Mouse (Mus musculus): ENCODE measurements at regions not wholly inside any gene's neighbourhood (a gene's known extent, or its start where the extent isn't known, plus 50 kb on each side); places are given as distances from the start of the nearest gene placed in this dataset.

GRCm38 (mm10) chr14:60439106-60439505 lies 66.0 kb downstream of the Amer2 start:
- DNase-seq (ENCODE audit: low read depth, low spot score): no peak

DNA sequence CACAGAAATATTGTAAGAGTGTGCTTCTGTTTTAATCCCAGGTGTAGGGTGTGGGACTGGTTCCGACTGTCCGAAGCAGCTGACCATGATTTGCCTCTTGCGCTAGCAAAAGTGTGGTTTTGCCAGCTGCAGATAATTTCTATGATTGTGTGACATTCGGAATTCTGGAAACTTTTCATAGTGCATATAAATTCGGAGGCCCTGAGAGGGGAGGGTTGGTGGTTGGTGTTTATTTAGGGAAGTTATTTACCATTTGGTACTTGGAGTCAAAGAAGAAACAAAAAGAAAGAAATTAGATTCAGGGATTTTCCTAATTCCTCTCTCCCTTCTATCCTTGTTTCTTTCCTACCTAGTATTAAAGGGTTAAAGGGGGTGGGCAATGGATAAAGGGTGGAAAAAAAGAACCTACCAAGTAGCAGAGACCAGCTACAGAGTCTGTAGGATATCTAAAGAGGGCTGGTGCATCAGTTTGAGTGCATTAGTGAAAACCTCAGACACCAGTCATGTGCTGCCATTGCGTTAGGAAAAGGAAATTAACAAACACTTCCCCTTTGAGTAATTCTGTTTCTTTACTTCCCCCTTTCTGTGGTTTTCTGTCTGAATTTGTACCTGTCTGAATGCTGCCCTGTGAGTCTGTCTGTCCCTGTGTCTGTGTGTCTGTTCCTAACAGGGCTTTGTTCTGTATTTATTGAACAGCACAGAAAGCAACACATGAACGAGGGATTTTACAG lies 70.9 kb downstream of the Amer2 start:
- no peak for DNase-seq (ENCODE audit: low read depth, low spot score)

GRCm38 (mm10) chr14:60444552-60444937 lies 71.5 kb downstream of the Amer2 start:
- no peak for DNase-seq (ENCODE audit: low read depth, low spot score)

DNA sequence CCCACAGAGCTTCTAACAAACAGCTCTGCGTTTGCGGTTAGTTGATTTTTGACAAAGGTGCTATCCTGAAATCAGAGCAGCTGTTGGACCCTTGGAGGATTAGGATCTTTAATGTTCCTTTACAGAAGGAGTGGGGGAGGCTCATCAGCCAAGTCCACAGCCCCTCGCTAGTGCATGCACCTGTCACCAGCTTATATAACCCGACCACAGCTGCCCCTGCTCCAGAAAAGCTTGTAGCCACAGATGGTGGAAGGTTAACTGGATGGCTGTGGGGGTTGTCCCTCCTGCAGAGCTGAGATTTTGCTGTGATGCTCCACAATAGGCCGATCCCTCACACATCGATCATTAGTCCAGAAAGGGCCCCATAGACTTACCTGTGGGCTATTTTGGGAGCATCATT lies 73.0 kb downstream of the Amer2 start:
- no peak for DNase-seq (ENCODE audit: low read depth, low spot score)

DNA sequence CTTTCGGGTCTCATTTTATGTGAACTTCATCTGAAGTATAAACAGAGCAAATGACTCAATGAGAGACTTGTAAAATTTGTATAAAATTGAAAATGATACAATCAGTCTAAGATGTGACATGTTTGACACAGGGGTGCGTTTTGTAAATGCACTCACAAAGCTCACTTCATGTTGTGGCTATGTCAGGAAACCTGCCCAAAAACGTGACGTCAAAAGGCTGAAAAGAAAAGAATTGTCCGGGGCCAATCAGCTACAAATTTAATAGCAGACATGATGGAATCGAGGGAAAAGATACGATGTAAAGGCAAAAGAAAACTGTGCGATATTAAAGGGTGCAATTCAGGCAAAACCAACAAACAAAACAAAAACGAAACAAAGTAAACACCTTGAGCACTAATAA lies 78.2 kb downstream of the Amer2 start:
- no peak for DNase-seq (ENCODE audit: low read depth, low spot score)

DNA sequence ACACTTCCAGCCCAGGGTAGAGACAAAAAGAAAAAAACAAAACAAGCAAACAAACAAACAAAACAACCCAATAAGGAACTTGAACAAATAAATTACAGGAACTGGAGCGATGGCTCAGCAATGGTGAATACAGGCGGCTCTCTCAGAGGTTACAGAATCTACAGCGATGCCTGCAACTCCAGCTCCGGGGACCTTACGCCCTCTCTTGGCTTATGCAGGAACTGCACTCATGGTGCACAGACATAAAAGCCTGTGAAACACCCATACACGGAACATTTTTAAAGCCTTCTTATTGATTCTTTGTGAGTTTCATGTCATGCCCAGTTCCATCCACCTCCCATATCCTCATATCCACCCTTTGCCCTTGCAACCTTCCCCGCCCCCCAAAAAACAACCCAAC lies 78.6 kb downstream of the Amer2 start:
- DNase-seq (ENCODE audit: low read depth, low spot score): no peak

GRCm38 (mm10) chr14:60456767-60457166 lies 83.7 kb downstream of the Amer2 start:
- DNase-seq (ENCODE audit: low read depth, low spot score): no peak

DNA sequence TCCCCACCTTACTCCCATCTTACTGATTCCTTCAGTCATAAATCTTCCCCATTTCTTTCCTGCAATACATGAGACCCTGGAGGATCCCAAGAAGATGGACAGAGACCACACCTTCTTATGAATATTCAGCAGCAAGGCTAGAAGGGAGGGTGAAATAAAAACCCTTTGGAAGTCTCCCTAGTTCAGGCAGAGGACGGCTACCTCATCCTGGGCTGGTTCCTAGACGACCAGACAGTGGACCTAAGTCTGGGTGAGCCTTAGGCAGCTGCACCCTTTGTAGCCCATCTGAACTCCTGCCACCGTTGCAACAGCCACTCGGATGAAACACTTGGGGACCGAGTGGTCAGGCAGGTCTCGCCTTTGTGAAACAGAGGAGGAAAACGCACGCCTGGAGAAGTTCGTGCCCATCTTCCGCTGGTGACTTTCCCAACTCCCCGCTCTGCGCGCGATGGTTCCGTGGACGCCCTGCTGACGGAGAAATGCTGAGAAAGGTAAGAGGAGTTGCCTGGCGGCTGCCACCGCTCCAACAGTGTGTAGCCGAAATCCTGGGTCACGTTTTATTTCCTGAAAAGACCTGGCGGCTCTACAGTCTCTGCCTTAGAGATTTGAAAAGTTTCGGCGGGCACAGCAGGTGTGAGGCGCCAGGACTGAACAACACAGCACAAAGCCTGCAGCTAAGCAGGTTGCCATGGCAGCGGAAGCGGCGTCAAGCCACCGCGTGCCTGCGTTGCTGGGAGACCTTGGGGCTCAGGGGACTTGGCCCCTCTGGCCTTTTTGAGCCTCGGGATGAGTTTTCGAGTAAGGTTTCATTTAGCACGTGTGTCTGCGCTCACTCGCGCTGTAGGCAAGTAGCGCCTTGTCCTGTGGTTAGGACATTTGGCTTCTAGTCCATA lies 112.2 kb downstream of the Amer2 start:
- DNase-seq (ENCODE audit: low read depth, low spot score): peak; percentile 33

GRCm38 (mm10) chr14:60485889-60486274 lies 112.8 kb downstream of the Amer2 start:
- DNase-seq (ENCODE audit: low read depth, low spot score): peak; percentile 41

- DNase-seq (ENCODE audit: low read depth, low spot score): no peak
Observed at GRCm38 (mm10) chr14:60486278-60486935, 113.3 kb downstream of the Amer2 start.

- no peak for DNase-seq (ENCODE audit: low read depth, low spot score)
Observed at GRCm38 (mm10) chr14:60489111-60489510, 116.1 kb downstream of the Amer2 start.

DNA sequence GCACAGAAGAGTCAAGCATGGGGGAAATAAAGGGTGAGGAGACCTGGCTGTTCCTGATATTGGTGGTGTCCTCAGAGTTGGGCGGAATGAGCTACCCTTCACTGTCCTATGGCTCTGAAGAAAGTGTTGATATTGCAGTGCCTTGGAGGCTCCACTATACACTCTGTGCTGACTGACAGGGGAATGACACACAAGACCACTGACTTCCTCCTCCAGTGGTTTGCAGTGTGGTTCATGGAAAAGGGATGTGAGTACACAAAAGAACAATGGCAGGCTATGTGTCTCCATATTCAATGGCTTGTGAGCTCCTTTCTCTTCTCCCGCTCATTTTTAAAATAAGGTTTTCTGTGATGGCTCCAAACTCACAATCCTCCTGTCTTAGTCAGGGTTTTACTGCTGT lies 117.8 kb downstream of the Amer2 start:
- no peak for DNase-seq (ENCODE audit: low read depth, low spot score)

DNA sequence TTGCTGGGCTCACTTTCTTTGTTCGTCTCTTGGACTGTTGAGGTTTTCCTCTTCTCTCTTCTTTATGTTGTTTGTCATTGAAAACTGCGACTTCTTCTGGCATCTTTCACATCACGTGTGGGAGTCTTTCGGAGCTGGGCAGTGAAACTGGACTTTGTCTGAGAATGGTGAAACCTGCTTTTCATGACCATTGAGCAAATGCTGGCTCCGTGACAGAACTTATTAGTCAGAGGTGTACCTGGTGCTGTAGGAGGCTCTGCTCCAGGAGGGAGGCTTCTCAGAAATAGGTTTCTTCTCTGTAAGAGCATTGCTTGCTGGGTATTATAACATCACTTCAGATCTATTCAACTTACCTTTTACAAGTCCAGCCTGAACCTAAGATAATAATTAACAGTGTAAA lies 122.4 kb downstream of the Amer2 start:
- no peak for DNase-seq (ENCODE audit: low read depth, low spot score)

DNA sequence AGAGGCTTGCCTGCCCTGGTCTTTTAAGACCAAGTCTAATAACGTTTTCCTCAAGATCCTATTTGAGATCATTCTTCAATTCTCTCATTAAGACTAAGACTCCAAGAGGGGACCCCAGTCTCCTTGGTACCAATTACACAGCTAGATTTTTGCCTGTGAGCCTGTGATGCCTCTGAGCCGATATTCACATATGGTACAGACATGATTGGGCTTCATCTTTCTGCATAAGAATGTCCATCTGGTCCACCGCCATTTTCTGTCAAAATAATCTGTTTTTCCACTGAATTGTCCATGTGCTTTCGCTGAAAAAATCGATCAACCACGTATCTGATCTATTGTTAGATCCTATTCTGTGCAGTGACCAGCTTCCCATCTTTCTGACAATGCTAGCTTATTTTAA lies 129.5 kb downstream of the Amer2 start:
- DNase-seq (ENCODE audit: low read depth, low spot score): no peak

GRCm38 (mm10) chr14:60505066-60505465 lies 128.7 kb upstream of the Spata13 start:
- DNase-seq (ENCODE audit: low read depth, low spot score): no peak

GRCm38 (mm10) chr14:60506296-60506695 lies 127.5 kb upstream of the Spata13 start:
- DNase-seq (ENCODE audit: low read depth, low spot score): no peak

GRCm38 (mm10) chr14:60513560-60513959 lies 120.2 kb upstream of the Spata13 start:
- peak; percentile 20 for DNase-seq (ENCODE audit: low read depth, low spot score)

GRCm38 (mm10) chr14:60515094-60515786 lies 118.6 kb upstream of the Spata13 start:
- no peak for DNase-seq (ENCODE audit: low read depth, low spot score)

GRCm38 (mm10) chr14:60517891-60518290 lies 115.9 kb upstream of the Spata13 start:
- DNase-seq (ENCODE audit: low read depth, low spot score): no peak

DNA sequence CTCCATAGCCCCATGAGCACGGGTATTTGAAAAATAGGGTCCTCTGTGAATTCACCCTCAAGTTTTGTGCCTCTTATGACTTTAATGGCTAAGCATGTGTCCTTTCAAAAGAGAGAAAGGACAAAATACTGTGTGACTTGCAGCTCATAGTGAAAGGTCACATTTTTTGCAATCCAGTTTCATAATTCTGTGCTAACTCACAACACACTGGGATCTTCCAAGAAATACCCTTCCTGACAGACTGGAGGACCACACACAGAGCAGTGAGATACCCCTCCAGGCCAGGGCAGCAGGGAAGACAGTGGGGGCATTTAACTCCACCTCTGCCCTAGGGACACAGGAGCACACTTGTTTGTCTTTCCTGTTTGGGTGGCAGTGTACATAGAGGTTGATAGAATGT lies 110.8 kb upstream of the Spata13 start:
- no peak for DNase-seq (ENCODE audit: low read depth, low spot score)

DNA sequence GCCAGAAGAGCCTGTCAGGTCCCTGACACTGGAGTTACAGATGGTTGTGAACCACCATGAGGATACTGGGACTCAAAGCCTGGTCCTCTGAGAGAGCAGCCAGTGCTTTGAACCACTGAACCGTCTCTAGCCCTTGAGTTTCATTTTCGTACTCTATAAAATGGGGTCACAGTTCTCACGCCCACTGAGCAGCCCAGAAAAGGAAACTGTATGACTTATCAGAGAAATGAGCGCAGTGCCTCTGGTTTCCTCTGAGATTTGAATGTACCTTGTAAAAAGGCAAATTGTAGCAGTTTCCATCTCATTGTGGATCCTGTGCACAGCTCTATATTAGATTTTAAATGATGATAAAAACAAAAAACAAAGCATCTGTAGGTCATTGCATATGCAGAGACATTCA lies 108.9 kb upstream of the Spata13 start:
- no peak for DNase-seq (ENCODE audit: low read depth, low spot score)

Measured in retina, adult 2 months (tissue).